Mouse (Mus musculus): ENCODE data around the gene Gabbr2.

Gabbr2 gene

DNA sequence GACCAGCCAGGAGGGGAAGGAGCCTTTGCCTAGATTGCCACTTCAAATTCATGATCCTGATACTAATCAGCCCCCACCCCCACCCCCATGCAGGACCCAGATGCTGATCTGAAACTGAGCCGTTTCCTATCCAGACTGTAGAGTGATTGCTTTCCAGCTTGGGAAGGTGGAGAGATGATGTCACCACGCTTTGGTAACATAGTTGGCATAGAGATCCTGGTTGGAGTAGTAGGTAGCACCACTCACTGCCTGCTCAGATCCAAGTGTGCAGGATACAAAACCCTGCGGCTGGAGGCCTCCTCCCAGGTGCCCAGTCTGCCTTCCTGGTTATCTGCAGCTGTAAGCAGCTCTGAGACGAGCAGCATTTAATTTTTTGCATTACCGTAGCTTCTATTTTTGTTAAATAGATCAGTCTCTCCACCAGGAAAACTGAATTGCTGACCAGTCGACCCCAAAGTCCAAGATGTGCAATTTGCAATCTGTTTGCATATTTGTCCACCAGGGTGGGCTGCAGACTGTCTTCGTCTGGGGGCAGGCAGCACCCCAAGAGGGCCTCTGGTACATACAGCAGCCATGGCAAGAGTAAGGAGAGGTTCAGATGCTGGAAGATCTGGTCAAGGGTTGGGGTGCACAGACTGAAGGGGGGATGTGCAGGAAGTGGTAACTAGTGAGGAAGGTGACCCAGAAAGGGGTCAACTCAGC lies 233.2 kb downstream of the Gabbr2 start:
- no peak for DNase-seq (ENCODE audit: low read depth)

DNA sequence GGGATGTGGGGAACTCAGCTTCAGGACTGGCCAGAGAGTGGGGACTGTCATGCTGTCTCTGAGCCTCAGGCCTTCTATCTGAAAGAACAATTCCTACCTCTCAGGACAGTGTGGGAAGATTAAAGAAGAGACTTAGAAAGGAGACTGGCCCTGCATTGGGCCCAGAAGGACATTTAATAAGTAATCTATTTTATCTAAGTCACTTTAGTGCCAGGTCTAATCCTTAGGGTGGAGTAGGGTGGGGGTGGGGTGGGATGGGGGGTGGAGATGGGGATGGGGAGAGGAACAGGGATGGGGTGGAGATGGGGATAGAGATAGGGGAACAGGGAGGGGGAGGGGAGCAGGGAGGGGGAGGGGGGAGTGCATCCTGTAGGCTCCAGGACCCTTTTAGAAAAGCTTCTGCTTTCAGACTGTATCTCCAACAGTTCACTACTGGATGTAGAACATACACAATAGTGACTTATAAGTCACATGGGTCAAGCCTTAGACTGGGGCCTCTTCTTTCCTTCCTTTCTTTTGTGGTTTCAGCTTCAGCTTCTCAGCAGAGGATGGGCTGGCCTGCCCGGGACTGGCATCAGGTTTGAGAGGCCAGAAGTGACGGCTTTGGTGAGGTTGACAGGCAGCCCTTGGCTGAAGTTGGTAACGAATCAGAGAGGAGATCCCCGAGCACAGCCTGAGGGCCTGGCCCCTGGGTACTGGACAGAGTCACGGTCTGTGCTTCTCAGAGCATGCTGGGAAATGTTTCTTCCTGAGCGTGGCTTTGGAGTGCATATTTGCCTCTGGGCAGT lies 237.1 kb downstream of the Gabbr2 start:
- DNase-seq (ENCODE audit: low read depth) = peak; percentile 47

DNA sequence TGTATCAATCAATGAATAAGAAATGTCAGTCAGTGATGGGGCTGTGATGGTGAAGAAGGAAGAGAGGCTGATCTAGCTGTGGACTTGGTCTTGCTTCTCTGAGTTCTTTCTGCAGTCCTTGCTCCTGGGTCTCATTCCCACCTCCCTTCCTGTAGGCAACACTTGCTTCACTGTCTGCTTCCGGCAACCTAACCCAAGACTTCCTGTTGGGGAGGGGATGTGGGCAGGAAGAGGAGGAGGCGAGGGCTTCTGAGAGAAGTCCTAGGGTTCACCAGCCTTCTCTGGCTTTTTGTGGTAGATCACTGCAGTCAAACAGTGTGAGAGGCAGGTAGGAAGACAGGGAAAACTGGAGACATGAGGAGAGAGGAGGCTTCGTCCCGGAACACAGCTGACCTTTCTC lies 239.4 kb downstream of the Gabbr2 start:
- no peak for DNase-seq (ENCODE audit: low read depth)

DNA sequence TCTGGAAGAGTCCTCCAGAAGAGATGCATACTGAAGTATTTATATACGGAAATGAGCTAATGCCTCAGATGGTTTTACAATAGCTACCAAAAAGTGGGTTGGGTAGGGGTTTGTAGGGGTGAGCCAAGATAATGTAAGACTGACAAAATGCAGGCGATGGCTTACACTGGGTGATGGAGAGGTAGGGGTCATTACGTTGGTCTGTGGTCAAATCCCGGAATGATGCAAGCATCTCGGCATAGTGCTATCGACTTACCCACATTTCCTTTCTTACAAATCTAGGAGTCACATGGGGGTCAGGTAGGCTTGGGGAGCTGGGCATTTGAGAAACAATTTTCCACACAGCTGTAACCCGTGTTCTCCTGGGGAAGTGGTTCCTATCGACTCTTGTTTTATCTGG lies 242.7 kb downstream of the Gabbr2 start:
- no peak for DNase-seq (ENCODE audit: low read depth)

DNA sequence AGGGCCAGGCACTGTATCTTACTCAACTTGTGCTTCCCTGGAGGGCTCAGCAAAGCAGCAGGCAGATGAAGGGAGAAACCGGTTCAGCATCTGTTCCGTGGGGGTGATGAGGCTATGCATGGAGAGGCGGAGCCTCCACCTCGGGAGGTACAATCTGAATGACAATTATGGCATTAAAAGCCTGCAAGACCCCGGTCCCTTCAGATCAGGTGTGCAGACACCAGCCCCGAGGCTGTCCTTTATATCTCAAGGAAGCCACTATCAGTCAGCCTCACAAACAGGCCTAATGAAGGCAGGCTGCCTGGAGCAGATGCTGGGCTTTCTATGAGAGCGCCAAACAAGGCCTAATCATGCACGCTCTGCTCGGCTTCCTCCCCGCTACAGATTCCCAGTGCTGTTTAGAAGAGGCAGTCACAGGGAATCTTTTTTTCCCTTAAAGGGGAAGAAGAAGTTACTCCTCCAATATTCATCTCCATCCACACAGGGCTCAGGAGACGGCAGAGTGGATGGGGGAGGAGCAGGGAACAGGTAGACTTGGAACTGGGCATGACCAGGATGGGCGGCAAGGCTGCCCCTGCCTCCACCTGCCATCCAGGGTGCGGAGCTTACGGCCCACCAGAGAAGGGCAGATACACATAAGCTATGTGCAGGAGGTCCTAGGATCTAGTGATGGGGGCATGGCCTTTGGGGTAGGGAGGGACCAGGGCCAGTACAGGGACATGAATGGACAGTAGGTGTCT lies 244.5 kb downstream of the Gabbr2 start:
- no peak for DNase-seq (ENCODE audit: low read depth)

DNA sequence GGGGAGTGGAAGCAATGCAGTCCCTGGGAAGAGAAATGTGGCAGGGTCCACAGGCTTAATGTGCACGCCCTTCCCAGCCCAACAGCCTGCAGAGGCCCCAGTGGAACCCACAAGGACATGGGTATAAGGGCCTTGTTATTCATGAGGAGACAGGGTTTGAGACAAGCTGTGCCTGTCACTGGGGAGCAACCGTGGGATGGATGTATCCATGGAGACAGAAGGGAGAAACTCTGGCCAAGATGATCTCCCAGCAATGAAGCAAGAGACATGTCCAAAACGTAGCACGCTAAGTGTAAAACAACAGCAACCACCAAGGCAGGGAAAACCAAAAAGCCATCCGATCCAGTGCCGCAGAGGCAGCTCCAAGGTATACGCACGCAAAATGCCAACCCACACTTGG lies 246.1 kb downstream of the Gabbr2 start:
- DNase-seq (ENCODE audit: low read depth) = no peak

DNA sequence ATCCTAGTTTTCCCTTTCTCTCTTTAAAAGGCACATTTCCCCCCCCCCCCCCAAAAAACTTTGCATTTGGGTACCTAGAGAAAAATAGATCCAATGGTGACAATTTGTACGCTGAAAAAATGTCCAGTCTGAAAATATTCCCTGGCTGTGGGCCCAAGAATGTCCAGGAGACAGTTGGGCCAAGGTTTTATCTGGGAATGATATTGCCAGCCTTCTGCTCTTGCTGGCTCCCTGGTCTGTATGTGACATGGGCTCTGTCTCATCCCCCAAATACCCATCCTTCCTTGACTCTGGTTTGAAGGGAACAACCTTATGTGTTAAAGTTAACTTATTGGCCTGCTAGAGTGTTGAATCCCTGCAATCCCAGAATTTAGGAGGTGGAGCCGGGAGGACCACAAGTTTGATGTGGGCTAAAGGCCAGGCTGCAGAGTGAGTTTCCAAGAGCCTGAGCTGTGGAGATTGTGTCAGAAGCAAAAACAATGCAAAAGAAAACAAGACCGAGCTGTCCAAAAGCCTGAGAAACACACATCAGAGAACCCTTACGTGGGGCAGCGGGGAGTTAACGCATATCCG lies 247.0 kb downstream of the Gabbr2 start:
- no peak for DNase-seq (ENCODE audit: low read depth)

DNA sequence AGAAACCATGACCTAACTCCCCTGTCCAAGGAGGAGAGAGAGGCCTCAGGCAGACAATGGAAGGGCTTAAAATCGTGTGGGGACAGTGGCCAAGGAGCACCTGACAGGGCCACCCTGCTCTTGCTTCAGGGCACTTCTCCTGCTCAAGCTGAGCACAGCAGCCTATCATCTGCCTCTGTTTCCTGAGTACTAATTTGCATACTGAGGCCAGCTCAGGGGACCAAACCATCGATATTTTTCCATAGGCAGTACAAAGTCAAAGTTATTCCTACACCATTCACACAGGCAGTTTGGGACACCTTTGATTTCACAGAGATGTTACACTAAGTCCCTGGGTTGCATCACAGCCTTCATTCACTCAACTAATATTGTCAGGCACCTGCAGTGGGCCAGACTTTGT lies 249.1 kb downstream of the Gabbr2 start:
- no peak for DNase-seq (ENCODE audit: low read depth)

DNA sequence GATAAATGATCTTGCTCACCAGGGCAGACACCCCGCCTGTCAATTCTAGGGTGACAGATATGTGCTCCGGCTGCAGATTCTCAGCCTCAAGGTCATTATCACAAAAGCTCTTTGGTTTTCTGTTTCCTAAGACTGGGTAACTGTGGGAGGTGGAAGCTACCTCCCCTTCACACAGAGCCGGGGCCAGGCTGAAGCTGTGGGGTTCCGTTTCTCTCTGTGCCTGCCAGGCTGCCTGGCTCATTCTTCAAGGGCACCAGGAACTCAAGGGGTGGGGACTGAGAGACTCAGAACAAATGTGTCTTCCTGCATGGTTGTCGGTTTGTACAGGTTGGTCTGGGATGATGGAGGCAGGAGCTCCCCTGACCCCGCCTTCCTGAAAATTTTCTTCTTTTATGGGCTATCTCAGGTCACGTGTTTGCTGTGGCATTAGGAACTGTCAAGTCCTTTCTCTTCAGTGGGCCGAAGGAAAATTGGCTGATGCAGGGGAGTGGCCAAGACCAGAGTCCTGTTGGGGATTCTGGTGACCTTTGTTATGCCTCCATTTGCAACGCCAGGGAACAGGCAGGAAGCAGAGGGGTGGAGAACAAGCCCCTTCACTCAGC lies 254.7 kb downstream of the Gabbr2 start:
- no peak for DNase-seq (ENCODE audit: low read depth)

DNA sequence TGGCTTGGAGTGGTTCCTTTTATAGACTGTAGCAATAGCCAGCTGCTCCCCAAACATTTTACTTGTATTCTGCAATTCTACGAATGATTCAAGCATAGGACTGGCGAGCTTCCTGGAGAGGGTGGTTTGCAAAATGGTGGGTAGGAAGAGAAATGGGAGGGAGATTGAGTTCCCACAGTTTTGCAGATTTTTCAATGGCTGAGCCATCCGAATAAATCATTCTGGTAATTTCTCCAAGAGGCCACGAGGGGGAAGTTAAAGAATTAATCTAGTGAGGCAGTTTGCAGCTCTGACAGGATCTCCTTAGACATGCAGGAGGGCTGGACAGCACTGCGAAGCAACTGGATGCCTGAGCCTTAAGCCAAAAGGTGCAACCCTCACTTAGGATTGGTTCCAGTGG lies 256.8 kb downstream of the Gabbr2 start:
- DNase-seq (ENCODE audit: low read depth) = no peak

DNA sequence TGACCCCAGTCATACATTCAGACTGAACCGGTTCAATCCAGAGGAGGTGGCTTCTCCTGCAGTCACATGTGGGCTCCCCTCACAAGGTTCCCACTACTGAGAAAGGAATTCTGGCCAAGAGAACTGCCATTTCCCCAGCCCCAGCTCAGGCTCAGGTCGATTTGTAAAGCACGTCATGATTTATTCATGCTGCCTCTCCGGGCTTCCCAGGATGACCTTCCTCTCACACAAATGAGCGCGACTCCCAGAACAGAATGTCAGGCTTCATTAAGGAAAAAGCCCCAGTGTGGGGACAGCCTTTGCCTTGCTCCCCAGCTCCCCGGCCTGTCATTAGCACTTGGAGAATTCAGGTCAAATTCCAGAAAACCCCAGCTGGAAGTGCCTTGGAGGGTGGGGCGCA lies 260.1 kb downstream of the Gabbr2 start:
- no peak for DNase-seq (ENCODE audit: low read depth)

DNA sequence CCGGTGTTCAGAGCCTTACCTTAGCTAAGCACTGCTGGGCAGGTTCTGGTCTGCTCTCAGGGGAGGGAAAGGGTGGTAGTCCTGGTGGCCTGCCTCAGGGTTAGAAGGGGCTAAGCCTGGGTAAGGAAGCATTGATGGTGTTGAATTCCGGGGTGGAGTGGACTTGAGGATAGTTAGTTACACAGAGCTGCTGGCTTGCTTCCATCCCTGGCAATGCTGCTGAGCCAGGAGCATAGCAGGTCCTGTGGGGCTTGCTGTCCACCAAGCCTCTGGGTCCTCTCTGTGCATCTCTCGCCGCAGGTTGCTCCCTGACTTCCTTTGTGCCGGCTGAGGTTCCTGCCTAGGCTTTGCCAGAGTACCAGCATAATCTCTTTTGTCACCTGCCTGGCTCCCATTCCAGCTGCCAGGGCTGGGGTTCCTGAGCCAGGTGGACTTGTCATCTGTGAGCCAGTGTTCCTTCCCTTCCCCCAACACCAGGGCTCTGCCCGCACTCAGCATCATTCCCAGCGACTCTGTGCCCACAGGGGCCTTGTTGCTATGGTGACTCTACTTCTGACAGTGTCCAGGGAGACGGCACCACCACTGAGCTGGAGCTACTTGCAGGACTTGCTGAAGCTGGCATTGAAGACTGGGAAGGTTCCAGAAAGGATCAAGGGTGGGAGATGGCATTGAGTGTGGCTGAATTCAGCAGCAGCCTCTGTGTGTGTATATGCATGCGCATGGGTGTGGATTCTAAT lies 262.2 kb downstream of the Gabbr2 start:
- DNase-seq (ENCODE audit: low read depth) = no peak

DNA sequence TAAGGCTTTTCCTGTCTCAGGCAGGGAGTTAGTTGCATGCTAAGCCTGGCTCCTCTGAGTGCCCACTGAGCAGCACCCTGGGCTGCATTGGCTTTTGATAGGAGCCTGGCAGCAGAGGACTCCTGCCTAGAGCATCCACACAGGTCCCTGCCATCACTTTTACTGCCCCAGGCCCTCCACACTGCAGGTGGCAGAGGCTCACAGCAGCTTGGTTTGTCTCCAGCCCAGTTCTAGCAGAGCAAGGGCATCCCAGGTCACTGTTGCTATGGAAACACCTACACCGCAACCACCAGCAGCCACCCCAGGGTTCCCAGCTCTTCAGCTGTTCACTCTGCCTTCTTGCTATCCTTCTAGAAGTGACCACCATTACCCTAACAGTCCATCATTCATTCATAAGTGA lies 263.4 kb downstream of the Gabbr2 start:
- DNase-seq (ENCODE audit: low read depth) = no peak

DNA sequence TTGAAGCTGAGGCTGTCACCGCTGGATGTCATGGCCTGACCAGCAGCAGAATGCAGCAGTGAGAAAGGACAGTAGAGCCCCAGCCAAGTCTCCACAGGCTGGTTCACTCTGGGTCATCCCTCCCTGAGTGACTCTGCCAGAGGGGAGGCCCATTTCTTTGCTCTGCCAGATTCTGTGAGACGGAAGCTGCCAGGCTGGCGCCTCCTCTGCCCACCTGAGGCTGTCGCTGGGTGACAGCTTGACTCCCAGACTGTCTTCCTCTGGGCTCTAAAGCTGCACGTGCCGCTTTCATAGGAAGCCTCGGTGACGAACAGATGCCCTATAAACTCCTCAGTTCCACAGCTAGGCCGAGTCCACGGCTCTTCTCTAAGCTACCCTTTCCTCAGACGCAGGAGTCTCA lies 264.5 kb downstream of the Gabbr2 start:
- no peak for DNase-seq (ENCODE audit: low read depth)

DNA sequence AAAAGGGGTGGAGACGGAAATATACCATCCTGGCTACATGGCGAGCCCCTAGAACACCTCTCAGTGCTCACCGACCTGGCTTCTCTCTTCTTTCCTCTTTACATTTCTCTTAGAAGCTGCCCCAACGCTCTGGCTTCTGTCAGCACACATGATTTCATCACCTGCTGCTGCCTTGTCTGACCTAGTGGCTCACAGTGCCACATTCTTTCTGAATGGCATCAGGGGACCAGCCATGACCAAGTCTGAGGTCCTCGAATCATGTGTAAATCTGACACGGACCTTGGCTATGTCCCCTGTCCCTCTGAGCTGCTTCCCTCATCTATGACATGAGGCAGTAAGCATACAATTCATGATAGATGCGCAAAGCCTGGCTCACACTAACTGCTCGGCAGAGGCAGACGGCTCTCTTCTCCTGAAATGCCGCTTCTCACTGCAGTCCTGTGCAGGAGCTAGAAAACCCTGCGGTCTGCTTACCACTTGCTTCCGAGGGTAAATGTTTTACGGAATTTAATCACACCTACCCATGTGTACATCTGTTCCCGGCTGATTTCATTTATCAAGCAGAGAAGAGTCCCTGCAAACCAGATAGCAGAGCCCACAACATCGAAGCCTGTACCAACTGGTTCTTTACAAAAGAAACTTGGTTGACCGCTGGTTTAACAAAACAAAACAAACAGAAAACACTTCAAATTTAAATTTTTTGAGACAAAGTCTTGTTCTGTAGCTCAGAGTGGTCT lies 270.7 kb downstream of the Gabbr2 start:
- no peak for DNase-seq (ENCODE audit: low read depth)

DNA sequence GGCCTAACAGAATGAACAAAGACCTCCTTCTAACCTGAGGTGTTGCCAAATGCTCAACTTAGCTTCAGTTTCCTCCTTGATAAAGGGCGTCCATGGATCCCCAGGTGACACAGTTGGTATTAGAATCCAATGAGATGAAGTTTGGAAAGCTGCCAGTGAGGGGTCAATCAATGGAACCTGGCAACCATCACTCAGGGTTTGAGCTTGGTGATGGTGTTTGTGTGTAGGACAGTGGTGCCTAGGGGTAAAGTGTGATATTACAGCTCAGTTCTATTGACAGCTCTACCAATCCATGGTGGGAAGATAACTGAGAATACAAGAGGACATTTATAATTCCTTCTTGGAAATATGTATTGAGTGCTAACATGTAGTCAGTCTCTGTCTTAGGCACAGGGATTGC lies 271.6 kb downstream of the Gabbr2 start:
- DNase-seq (ENCODE audit: low read depth) = no peak

DNA sequence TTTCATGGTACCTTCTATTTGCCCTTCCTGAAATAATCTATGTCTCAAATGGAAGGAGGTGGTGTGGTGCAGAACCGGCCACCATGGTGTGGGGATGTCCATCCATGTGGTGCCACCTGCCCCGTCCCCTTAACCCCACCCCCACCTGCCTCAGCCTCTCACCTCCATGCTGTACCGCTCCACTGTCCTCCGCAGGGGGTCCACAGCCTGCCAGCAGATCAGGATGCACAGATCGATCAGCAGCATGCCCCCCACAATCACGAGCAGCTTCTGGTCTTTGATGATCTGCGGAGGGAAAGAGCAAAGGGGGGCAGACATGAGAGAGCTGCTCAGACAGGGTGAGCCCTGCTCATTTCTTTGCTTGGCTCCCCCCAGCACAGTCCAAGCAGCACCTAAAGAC lies 273.0 kb downstream of the Gabbr2 start:
- no peak for DNase-seq (ENCODE audit: low read depth)

DNA sequence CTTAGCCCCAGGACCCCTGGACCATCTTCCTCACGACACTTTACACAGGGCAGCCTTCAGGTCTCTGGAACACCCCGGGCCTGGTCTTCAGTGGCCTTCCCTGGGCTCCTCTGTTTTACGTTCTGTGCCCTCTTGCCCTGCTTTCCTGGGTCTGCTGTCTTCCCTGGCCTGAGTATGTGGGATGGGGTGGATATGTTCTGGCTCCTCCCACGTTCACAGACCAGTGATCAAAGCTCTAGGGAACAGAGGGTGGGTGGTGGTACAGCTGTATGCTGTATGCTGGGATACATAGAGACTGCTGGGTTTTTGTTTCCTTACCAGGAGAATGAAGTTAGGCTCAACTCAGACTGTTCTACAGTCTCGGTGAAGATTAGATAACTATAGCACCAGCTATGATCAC lies 274.5 kb downstream of the Gabbr2 start:
- DNase-seq (ENCODE audit: low read depth) = no peak

DNA sequence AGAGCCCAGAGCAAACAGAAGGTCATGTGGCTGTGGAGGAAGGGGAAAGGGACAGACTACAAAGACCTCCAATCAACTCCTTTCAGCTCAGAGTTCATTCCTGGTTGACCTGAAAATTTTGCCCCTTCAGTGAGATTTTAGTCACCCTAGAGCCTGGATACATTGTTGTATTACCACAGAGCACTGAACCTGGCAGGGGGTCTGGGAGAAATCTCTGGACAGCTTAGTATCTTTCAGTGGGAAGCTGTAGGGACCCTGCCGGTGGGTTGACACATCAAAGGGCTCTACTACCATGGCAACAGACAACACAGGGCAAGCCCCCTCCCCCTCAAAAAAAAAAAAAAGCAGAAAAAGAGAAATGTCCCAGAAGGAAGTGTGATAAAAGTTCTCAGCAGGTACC lies 275.3 kb downstream of the Gabbr2 start:
- DNase-seq (ENCODE audit: low read depth) = no peak

DNA sequence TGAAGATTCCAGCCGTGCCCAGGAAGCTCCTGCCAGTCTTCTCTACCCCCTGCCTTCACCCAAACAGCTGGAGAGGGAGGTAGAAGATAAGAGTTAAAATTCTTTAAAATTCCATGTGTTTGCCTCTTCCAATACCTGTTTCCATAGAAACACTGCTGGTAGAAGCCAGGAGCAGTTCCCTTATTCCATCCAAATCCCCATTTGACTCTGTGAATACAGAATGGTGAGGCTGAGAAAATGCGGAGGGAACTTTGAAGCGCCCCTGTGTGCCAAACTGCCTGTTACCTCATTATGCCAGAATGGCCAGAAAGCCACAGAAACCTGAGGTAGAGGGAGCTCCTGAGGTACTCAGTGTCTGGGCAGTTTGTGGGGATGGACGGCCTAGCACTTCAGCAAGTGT lies 281.1 kb downstream of the Gabbr2 start:
- no peak for DNase-seq (ENCODE audit: low read depth)

DNA sequence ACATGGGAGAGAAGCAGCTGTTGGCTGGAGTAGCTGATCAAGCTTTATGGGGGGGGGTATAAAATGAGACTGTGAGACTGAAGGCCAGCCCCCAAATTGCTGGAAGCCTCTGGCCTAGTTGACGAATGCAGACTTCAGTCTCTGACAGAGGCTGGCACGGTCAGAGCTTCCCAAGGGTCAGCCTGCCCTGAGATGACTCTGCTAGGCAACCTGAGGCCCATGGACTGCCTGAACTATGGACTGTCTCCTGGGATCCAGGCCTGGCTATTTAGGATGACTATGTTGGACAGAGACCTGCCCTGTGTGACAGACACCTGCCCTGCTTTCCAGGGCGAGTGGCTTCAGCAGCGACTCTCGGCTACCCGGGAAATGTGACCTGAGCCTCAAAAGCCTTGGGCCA lies 281.7 kb downstream of the Gabbr2 start:
- DNase-seq (ENCODE audit: low read depth) = no peak

Data from c-Kit-positive CD71-negative TER-119-negative erythroid progenitor cells, embryonic 14.5 days (primary cell).